Mouse (Mus musculus) C2C12 (cell line): ENCODE measurements around the gene Slc17a2.
A peak's percentile ranks its signal among the peaks of the same experiment; 100 is the strongest.

Source experiments
- CEBPB ChIP-seq: IDR thresholded peaks from one replicate; pipeline ENCODE4 v1.6.1; 2011; ENCODE audit warnings: low read depth, mild to moderate bottlenecking, control low read depth, moderate library complexity
- CTCF ChIP-seq: IDR thresholded peaks from one replicate; pipeline ENCODE4 v1.5.1; 2011; ENCODE audit not compliant: control insufficient read depth, insufficient read depth, insufficient read length
- FOSL1 ChIP-seq: IDR thresholded peaks from one replicate; pipeline ENCODE4 v1.8.0; 2011; ENCODE audit warnings: mild to moderate bottlenecking, low read length; ENCODE audit not compliant: poor library complexity, insufficient read depth, severe bottlenecking
- MAX ChIP-seq: IDR thresholded peaks from one replicate; pipeline ENCODE4 v1.6.1; 2011; ENCODE audit warnings: mild to moderate bottlenecking, control low read depth
- USF1 ChIP-seq: IDR thresholded peaks from one replicate; pipeline ENCODE4 v1.6.1; 2011; ENCODE audit warnings: low read depth, mild to moderate bottlenecking, control low read depth, moderate library complexity

DNA sequence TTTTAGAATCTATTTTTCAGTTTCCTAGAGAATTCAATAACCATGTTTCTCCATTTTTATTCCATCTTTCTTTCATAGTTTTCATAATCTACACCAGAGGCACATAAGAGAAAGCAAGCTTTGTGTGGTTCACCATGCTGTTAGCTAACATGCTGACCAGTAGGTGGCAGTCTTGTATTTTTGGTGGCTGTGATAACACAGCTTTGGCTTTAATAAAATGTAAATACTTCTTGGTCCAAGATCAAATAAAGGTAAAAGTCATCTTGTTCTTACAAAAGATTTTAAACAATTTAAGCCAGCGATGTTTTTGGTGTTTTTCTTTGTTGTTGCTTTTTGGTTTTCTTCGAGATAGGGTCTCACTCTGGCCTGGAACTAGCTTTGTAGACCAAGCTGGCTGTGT lies 14.3 kb upstream of the Slc17a2 start:
- TF ChIP-seq CTCF = peak; percentile 42
- TF ChIP-seq CEBPB = no peak
- TF ChIP-seq MAX = no peak
- no peak for TF ChIP-seq USF1
- no peak for TF ChIP-seq FOSL1
